Mouse (Mus musculus): ENCODE data around the gene Vegfb.

GRCm38 (mm10) chr19:6979486-6980380 is 7.7 kb downstream of the Vegfb start:
- TF ChIP-seq EP300 (IDR thresholded peaks at IDR 0.05; ENCODE audit: low read depth): 0 out of 2 replicates have a peak, but pooled peaks have one; percentile 22
- peak; percentile 63 for TF ChIP-seq CTCF (IDR thresholded peaks at IDR 0.05; ENCODE audit: low read depth)
